Mouse (Mus musculus): Measurements from ENCODE around the gene Krt39.

Krt39 gene

GRCm38 (mm10) chr11:99521288-99521860 lies at the start of gene Krt39:
Gene Krt39, minus strand, starts transcription at chr11:99521338.
- DNase-seq (ENCODE audit: low read depth, low spot score): no peak

GRCm38 (mm10) chr11:99566530-99566929 lies 45.4 kb upstream of the Krt39 start, which contains the start of gene Krtap3-1:
Gene Krtap3-1, minus strand, starts transcription at chr11:99566630.
- no peak for DNase-seq (ENCODE audit: low read depth, low spot score)

- DNase-seq (ENCODE audit: low read depth, low spot score): no peak
These were observed 41.4 kb upstream of the Krt39 start for GRCm38 (mm10) chr11:99562580-99562979.

- no peak for DNase-seq (ENCODE audit: low read depth, low spot score)
These were observed 38.2 kb upstream of the Krt39 start, which contains the start of gene Gm11939 for GRCm38 (mm10) chr11:99559366-99559765. Gene Gm11939, minus strand, starts transcription at chr11:99559466.

- no peak for DNase-seq (ENCODE audit: low read depth, low spot score)
These were observed 37.0 kb upstream of the Krt39 start for GRCm38 (mm10) chr11:99557976-99558745.

GRCm38 (mm10) chr11:99556753-99557152 lies 35.6 kb upstream of the Krt39 start, which contains the start of gene Krtap3-2:
Gene Krtap3-2, minus strand, starts transcription at chr11:99556853.
- no peak for DNase-seq (ENCODE audit: low read depth, low spot score)

GRCm38 (mm10) chr11:99556195-99556594 lies 35.1 kb upstream of the Krt39 start:
- DNase-seq (ENCODE audit: low read depth, low spot score): no peak

- no peak for DNase-seq (ENCODE audit: low read depth, low spot score)
These were observed 29.6 kb upstream of the Krt39 start, which contains the start of gene Krtap3-3 for GRCm38 (mm10) chr11:99550765-99551164. Gene Krtap3-3, minus strand, starts transcription at chr11:99550865.

GRCm38 (mm10) chr11:99547892-99548291 lies 26.8 kb upstream of the Krt39 start:
- no peak for DNase-seq (ENCODE audit: low read depth, low spot score)

GRCm38 (mm10) chr11:99539721-99540120 lies 18.6 kb upstream of the Krt39 start:
- no peak for DNase-seq (ENCODE audit: low read depth, low spot score)

- DNase-seq (ENCODE audit: low read depth, low spot score): no peak
These were observed 7.0 kb downstream of the Krt39 start for GRCm38 (mm10) chr11:99514098-99514497.

DNA sequence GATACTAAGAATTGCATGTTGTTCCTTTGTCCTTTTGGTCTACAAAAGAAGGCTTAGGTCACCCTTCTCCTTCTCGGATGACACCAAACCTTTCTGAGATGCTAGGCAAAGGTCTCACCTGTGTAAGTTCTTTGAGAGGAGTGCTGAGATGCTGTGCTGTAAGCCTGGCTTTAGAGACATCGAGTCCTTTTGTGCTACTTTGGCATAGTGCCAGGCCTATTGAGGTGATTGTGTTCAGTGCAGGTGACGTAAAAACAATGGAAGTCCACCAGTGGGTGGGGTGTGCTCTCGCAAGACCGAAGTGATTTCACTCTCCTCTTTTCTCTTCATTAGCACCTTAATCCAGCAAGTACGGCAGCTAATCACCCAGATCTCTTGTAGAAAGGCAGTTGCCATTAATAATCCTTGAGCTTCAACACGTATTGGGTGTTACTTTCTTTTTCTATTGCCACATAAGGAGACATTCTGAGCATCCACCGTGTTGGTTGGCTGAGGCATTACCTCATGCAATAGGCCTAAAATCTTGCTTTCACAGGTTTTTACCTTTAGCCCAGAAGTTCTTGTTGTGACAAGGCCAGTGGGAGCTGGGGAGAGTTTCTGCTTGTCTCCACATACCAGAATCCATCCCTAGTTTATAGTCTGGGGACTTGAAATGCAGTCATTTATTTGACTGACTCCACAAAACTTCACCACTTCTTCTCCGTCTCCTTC lies 20.9 kb downstream of the Krt39 start:
- DNase-seq (ENCODE audit: low read depth, low spot score): no peak

- DNase-seq (ENCODE audit: low read depth, low spot score): no peak
These were observed 24.7 kb downstream of the Krt39 start for GRCm38 (mm10) chr11:99496460-99496859.

DNA sequence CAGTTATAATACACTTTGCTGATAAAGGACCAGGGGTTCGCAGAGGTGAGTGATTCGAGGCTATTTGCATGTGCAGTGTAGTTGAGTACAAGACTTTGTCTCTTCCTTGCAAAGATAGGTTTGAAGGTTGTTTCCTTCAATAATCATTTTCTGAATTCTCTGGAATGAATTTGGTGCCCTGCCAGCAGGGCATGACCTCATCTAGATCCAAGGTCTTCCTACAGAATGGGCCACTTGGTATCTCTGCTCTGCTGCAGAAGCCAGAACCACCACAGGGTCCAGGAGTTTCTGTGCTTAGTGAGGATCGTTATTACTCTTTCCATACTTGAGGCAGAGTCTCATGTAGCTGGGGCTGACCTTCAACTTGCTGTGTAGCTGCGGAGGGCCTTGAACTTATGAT lies 26.4 kb downstream of the Krt39 start:
- no peak for DNase-seq (ENCODE audit: low read depth, low spot score)

DNA sequence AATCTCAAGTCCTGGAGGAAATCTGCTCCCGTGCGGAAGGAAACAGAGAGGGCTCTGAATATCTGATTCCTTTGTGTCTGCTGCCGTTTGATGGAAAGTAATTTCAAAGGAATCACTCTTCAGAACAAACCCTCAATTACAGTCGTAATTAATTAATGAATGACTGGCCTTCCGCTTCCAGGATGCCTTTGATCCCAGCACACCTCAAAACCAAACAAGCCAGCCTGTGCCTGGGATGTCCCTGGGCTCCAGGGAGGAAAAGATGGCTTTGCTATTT lies 27.6 kb downstream of the Krt39 start:
- no peak for DNase-seq (ENCODE audit: low read depth, low spot score)

DNA sequence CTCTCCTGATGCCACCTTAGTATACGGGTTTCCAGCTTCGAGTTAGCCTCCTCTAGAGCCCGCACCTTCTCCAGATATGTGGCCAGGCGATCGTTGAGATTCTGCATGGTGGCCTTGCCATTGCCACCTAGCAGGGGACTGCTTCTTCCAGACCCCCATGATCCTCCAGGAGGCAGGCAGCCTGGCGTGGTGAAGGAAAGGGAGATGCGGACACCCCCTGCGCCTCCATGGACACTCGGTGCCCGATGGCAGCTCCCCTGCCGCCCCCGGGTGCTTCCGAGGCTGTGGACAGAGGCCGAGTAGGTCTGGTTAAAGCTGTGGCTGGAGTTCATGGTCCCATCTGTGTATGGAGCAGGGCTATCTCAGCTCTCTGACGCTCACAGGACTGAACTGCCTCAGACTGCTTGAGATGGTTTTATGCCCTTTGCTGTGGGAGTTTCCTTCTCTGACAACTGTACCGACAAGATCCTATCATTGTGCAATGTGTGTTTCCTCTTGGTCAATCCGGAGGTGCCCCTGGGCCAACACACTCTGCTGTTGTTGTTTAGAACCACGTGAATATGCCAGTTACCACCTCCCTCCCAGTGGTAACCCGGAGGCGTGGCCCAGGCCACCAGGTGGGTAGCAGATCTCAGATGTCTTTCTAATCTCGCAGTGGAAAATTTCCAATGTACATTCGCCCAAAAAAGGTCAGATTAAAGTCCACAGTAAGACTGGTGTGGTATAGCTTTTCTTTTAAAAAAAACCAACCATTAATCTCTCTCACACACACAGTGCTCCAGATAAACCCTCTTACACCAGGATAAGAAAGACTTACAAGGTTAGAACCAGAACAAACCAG lies 28.2 kb downstream of the Krt39 start, which contains the start of gene Krt23:
Gene Krt23, minus strand, starts transcription at position 405 of the 841 bp plus-strand sequence.
- no peak for DNase-seq (ENCODE audit: low read depth, low spot score)

DNA sequence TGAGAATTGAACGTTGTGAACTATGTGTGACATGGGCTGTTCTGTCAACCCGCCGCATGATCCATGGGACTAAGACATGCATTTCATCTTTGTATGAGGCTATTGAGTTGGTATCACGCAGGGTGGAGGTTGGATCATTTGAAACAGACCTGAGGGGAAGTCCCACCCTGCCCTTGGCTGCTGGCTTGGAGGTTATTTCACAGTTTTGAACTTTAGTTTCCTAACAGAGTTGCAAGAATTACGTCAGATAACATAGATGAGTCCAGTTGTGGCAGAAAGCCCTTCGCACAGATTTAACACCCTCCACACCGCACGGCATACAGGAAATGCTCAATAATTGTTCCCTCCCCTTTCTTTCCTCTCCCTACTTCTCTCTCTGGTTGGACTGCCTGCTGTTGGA lies 30.1 kb downstream of the Krt39 start:
- DNase-seq (ENCODE audit: low read depth, low spot score): no peak

DNA sequence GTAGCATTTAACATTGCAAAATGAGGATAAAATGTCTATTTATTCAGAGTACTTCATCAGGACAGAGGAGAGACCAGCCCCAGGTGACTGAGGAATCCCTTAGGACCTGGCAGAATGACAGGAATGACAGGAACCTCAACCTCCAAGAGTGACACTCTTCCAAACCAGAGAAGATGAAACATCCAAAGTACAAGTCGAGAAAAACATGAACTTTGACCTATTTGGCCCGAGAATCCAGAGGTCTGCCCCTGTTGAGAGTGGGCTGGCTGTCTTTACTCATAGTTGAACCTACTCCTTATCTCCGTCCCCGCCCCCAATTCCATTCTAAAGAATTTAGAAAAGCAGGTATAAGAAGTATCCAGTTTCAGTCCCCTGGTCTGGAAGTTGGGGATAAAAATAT lies 30.5 kb downstream of the Krt39 start:
- DNase-seq (ENCODE audit: low read depth, low spot score): no peak

DNA sequence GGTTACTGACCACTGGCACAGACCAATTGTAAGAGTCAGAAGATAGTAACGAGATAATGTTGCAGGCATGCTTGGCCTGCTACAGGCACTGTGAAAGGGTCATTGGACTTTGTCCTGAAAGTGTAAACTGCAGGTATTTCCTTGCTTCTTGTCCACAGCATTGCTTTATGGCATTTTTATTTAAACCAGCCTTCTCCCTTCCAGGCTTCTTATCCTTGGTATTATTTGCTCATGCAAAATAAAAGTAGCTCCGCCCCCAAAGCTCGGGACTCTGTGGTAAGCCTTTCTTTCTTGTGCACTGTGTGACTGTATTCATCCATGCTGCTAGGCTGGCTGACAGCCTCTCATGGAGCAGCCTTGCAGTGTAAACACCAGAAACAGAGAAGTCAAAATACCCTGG lies 31.9 kb downstream of the Krt39 start:
- DNase-seq (ENCODE audit: low read depth, low spot score): no peak

DNA sequence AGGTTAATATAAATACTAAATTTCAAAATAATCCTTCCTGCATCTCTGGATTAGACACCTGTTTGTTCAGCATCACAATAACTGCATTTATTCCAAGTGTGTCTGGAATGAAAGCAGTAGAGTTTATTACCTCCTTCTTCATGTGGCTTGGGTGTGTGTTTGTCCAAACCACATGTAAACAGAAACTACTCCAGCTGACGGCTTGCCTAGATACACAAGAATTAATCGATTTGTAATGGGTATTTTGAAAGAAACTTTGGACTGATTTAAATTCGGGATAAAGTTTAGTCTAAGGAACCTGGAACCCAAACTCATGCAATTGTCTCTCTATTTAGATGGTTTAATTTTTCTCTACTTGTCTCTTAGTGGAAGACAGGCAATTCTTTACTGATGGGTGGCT lies 46.2 kb downstream of the Krt39 start:
- no peak for DNase-seq (ENCODE audit: low read depth, low spot score)

- DNase-seq (ENCODE audit: low read depth, low spot score): no peak
These were observed 47.7 kb downstream of the Krt39 start for GRCm38 (mm10) chr11:99473433-99473832.

DNA sequence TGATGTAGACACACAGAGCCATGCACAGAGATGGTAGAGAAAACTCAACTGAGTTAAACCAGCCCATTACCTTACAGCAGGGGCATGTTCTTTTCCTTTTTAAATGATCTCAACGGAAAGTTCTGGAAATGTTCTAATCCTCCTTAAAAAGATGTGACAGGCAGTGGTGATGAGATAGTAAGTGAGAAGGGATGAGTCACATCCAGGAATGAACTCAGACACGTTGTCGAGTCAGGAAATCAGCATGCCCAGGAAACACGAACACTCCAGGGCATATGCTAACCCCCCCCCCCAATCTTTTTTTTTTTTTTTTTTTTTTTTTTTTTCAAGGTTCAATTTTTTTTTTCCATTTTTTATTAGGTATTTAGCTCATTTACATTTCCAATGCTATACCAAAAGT lies 48.7 kb downstream of the Krt39 start:
- DNase-seq (ENCODE audit: low read depth, low spot score): no peak

All from CD4-positive, CD25-positive, alpha-beta regulatory T cell, adult 2 months (primary cell).